Mouse (Mus musculus) lung, adult 2 months (tissue): ENCODE data around the gene Ptpn3.

Experiments
- CTCF ChIP-seq: fragments of 200-500 bp; IDR thresholded peaks from 2 replicates; pipeline ENCODE4 v1.5.1; 2011; ENCODE audit warnings: mild to moderate bottlenecking, low read length, control low read depth; ENCODE audit not compliant: insufficient read depth
- POLR2A ChIP-seq: fragments of 200-500 bp; IDR thresholded peaks from 2 replicates; pipeline ENCODE4 v1.6.1; 2011; ENCODE audit warnings: low read depth, mild to moderate bottlenecking, control low read depth, low read length, borderline replicate concordance; ENCODE audit errors: extremely low read depth

- no peak for TF ChIP-seq CTCF
- no peak for TF ChIP-seq POLR2A
Observed at GRCm38 (mm10) chr4:57277671-57278070, 24.0 kb downstream of the Ptpn3 start.
